Mouse (Mus musculus): Measurements from ENCODE around the gene Grxcr1.
A peak's percentile ranks its signal among the peaks of the same experiment; 100 is the strongest.

Grxcr1 gene

GRCm38 (mm10) chr5:68087174-68087573, 55.5 kb downstream of the Grxcr1 start:
- no peak for DNase-seq (ENCODE audit: low read depth, low spot score)

- DNase-seq (ENCODE audit: low read depth, low spot score) = no peak
Measured at GRCm38 (mm10) chr5:68093085-68093484, 61.5 kb downstream of the Grxcr1 start.

- no peak for DNase-seq (ENCODE audit: low read depth, low spot score)
Measured at GRCm38 (mm10) chr5:68097665-68098624, 66.3 kb downstream of the Grxcr1 start.

- no peak for DNase-seq (ENCODE audit: low read depth, low spot score)
Measured at GRCm38 (mm10) chr5:68112430-68113036, 80.9 kb downstream of the Grxcr1 start.

GRCm38 (mm10) chr5:68120880-68121279, 89.2 kb downstream of the Grxcr1 start:
- no peak for DNase-seq (ENCODE audit: low read depth, low spot score)

GRCm38 (mm10) chr5:68122883-68123282, 91.2 kb downstream of the Grxcr1 start:
- DNase-seq (ENCODE audit: low read depth, low spot score) = no peak

- no peak for DNase-seq (ENCODE audit: low read depth, low spot score)
Measured at GRCm38 (mm10) chr5:68125478-68125877, 93.8 kb downstream of the Grxcr1 start.

- DNase-seq (ENCODE audit: low read depth, low spot score) = no peak
Measured at GRCm38 (mm10) chr5:68128421-68128820, 96.8 kb downstream of the Grxcr1 start.

GRCm38 (mm10) chr5:68128821-68129608, 97.4 kb downstream of the Grxcr1 start:
- no peak for DNase-seq (ENCODE audit: low read depth, low spot score)

- DNase-seq (ENCODE audit: low read depth, low spot score) = no peak
Measured at GRCm38 (mm10) chr5:68146818-68147217, 115.2 kb downstream of the Grxcr1 start.

- peak; percentile 4 for DNase-seq (ENCODE audit: low read depth, low spot score)
Measured at GRCm38 (mm10) chr5:68149946-68150345, 118.3 kb downstream of the Grxcr1 start.

GRCm38 (mm10) chr5:68150347-68151043, 118.9 kb downstream of the Grxcr1 start:
- DNase-seq (ENCODE audit: low read depth, low spot score) = no peak

- no peak for DNase-seq (ENCODE audit: low read depth, low spot score)
Measured at GRCm38 (mm10) chr5:68162503-68162902, 130.9 kb downstream of the Grxcr1 start.

- no peak for DNase-seq (ENCODE audit: low read depth, low spot score)
Measured at GRCm38 (mm10) chr5:68165954-68166353, 134.3 kb downstream of the Grxcr1 start.
